Mouse (Mus musculus): ENCODE data around the gene Prr9. TPM values are rescaled to one million over a fixed set of nuclear protein-coding genes. Genes with fewer than 3 reads are reported as not detected.

Prr9 gene
- polyA plus RNA-seq, 1 experiment from 2014 or later: not detected

DNA sequence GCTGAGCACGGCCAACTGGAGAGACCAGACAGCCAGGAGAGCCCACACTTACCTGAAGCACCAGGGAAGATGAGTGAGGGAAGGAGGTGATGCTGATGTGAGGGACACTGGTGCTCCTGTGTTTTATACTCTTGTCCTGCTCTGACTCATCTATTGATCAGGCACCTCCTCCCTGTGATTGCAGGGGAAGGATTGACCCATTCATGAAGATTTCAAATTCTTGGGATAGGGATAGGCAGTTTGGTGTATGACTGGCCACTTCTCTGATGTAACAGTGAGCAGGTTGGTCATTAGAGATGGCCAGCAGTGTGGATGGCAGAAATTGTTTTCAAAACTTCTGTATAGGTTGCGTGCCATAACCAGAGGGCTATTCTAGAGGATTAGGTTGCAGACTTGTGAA lies 40.7 kb downstream of the Prr9 start, which contains the start of gene Lor:
Gene Lor, minus strand, starts transcription at position 101 of the 400 bp plus-strand sequence.
- Histone ChIP-seq H3K4me1 (replicated peaks) (no peaks in the 10 kb centered on the region), H3K9ac (no peak within 1 kb of the TSS), H3K27ac (replicated peaks) (no peak within 1 kb of the TSS), H3K27me3 (peaks cover 65% of the 10 kb centered on the region), H3K4me3 (replicated peaks) (no peak within 1 kb of the TSS), H3K36me3 (replicated peaks) (no peaks in the 10 kb centered on the region), H3K4me2 (no peak within 1 kb of the TSS), H3K9me3 (replicated peaks) (no peaks in the 10 kb centered on the region)
- 61% methylated on average over 2 of the region's 2 CpGs for WGBS (ENCODE audit: insufficient replicate concordance)
- ATAC-seq (ENCODE audit: insufficient read depth): no peak

DNA sequence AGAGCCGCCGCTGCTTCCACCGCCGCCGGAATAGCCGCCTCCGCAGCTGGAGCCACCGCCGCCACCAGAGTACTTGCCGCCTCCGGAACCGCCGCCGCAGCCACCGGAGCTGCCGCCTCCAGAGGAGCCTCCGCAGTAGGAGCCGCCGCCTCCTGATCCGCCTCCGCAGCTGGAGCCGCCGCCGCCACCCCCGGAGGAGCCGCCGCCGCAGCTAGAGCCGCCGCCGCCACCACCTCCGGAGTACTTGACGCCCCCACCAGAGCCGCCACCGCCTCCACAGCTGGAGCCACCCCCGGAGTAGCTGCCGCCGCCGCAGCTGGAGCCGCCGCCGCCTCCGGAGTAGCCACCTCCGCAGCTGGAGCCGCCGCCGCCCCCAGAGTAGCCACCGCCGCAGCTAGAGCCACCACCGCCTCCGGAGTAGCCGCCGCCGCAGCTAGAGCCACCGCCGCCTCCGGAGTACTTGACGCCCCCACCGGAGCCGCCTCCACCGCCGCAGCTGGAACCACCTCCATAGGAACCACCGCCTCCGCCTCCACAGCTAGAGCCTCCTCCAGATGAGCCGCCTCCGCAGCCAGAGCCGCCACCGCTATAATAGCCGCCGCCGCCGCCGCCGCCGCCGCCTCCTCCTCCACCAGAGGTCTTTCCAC lies 42.3 kb downstream of the Prr9 start:
- peaks cover 68% of the 10 kb centered on the region for H3K27me3 ChIP-seq
- under 1% methylated on average over 71 of the region's 76 CpGs for WGBS (ENCODE audit: insufficient replicate concordance)
- ATAC-seq (ENCODE audit: insufficient read depth): no peak

GRCm38 (mm10) chr3:92080462-92081284 lies 43.1 kb downstream of the Prr9 start:
- peak; percentile 28; the same call in 1 of the 2 replicates for ATAC-seq (ENCODE audit: insufficient read depth)
- no peaks in the 10 kb centered on the region for H3K36me3 ChIP-seq (replicated peaks)
- H3K4me1 ChIP-seq (replicated peaks): no peaks in the 10 kb centered on the region
- no peak overlapping the region for H3K9ac ChIP-seq
- no peaks in the 10 kb centered on the region for H3K9me3 ChIP-seq (replicated peaks)
- H3K4me3 ChIP-seq (replicated peaks): peak overlapping the region; percentile 57
- peaks cover 68% of the 10 kb centered on the region for H3K27me3 ChIP-seq
- WGBS (ENCODE audit: insufficient replicate concordance): under 1% methylated on average over 75 of the region's 82 CpGs
- H3K4me2 ChIP-seq: peak overlapping the region; percentile 75
- H3K27ac ChIP-seq (replicated peaks): no peak overlapping the region

More for the DNA sequence above, 42.3 kb downstream of the Prr9 start:
- no peak overlapping the region for H3K27ac ChIP-seq (replicated peaks)
- no peaks in the 10 kb centered on the region for H3K4me1 ChIP-seq (replicated peaks)
- H3K36me3 ChIP-seq (replicated peaks): no peaks in the 10 kb centered on the region
- no peak overlapping the region for H3K9ac ChIP-seq
- H3K9me3 ChIP-seq (replicated peaks): no peaks in the 10 kb centered on the region
- peak overlapping the region; percentile 57 for H3K4me3 ChIP-seq (replicated peaks)
- H3K4me2 ChIP-seq: peak overlapping the region; percentile 75

Other genes starting within 250 kb of the Prr9 start
- not detected in 2 replicates for gene Pglyrp3, start 109.4 kb downstream of the Prr9 start, polyA plus RNA-seq (2015; fragmentation: Nextera tagmentation; extraction: Ambion mirVana)
- 0.39 TPM in 1 of 2 replicates, not detected in the other for gene Lor, start 40.8 kb downstream of the Prr9 start, polyA plus RNA-seq (2015; fragmentation: Nextera tagmentation; extraction: Ambion mirVana)
- gene Lelp1, start 18.8 kb upstream of the Prr9 start, polyA plus RNA-seq (2015; fragmentation: Nextera tagmentation; extraction: Ambion mirVana): not detected in 2 replicates
- not detected in 2 replicates for gene Sprr2a1, start 91.9 kb upstream of the Prr9 start, polyA plus RNA-seq (2015; fragmentation: Nextera tagmentation; extraction: Ambion mirVana)
- gene Sprr2a2, start 92.0 kb upstream of the Prr9 start, polyA plus RNA-seq (2015; fragmentation: Nextera tagmentation; extraction: Ambion mirVana): 0.30 and 0.44 TPM in 2 replicates
- gene Sprr2a3, start 161.5 kb upstream of the Prr9 start, polyA plus RNA-seq (2015; fragmentation: Nextera tagmentation; extraction: Ambion mirVana): not detected in 2 replicates
- not detected in 2 replicates for gene Sprr2b, start 192.7 kb upstream of the Prr9 start, polyA plus RNA-seq (2015; fragmentation: Nextera tagmentation; extraction: Ambion mirVana)
- gene Sprr2d, start 215.2 kb upstream of the Prr9 start, polyA plus RNA-seq (2015; fragmentation: Nextera tagmentation; extraction: Ambion mirVana): not detected in 2 replicates
- gene Sprr2e, start 228.2 kb upstream of the Prr9 start, polyA plus RNA-seq (2015; fragmentation: Nextera tagmentation; extraction: Ambion mirVana): not detected in 2 replicates
- not detected in 2 replicates for gene Sprr2f, start 241.2 kb upstream of the Prr9 start, polyA plus RNA-seq (2015; fragmentation: Nextera tagmentation; extraction: Ambion mirVana)

Data from liver, embryonic 15.5 days (tissue).